Mouse (Mus musculus): ENCODE measurements around the gene Unc13c.

- TF ChIP-seq GATA1 (IDR thresholded peaks at IDR 0.05; ENCODE audit: low read length) = no peak
- TF ChIP-seq TAL1 (IDR thresholded peaks at IDR 0.05; ENCODE audit: low read length) = no peak
Observed at GRCm38 (mm10) chr9:73450009-73450408, 518.8 kb downstream of the Unc13c start.

All from erythroblast, embryonic 14.5 days (primary cell).